Mouse (Mus musculus) midbrain, embryonic 15.5 days (tissue): Measurements from ENCODE around the gene Olfr47. TPM values are rescaled to one million over a fixed set of nuclear protein-coding genes. Genes with fewer than 3 reads are reported as not detected.

Source experiments
- ATAC-seq: fragments of 200-750 bp; cut with Nextera tagmentation; replicated peaks from 2 replicates; pipeline ENCODE4 v1.8.0; 2017; ENCODE audit warnings: moderate TSS enrichment
- H3K27ac ChIP-seq: fragments of 300-500 bp; sonication (generic); 2 replicates; pipeline ENCODE4 v1.5.1; 2015; ENCODE audit warnings: mild to moderate bottlenecking, inconsistent platforms
- H3K27me3 ChIP-seq: fragments of 300-500 bp; sonication (generic); replicated peaks from 2 replicates; pipeline ENCODE4 v1.6.1; 2015; ENCODE audit warnings: inconsistent platforms
- H3K36me3 ChIP-seq: fragments of 300-500 bp; sonication (generic); replicated peaks from 2 replicates; pipeline ENCODE4 v1.6.1; 2015; ENCODE audit warnings: inconsistent platforms
- H3K4me1 ChIP-seq: fragments of 300-500 bp; sonication (generic); 2 replicates; pipeline ENCODE4 v1.6.1; 2015; ENCODE audit warnings: inconsistent platforms
- H3K4me2 ChIP-seq: fragments of 300-500 bp; sonication (generic); 2 replicates; pipeline ENCODE4 v1.6.1; 2015; ENCODE audit warnings: inconsistent platforms, mild to moderate bottlenecking, moderate library complexity
- H3K4me3 ChIP-seq: fragments of 300-500 bp; sonication (generic); 2 replicates; pipeline ENCODE4 v1.5.1; 2015; ENCODE audit warnings: mild to moderate bottlenecking, inconsistent platforms
- H3K9ac ChIP-seq: fragments of 300-500 bp; sonication (generic); 2 replicates; pipeline ENCODE4 v1.6.1; 2015; ENCODE audit warnings: mild to moderate bottlenecking, inconsistent platforms
- H3K9me3 ChIP-seq: fragments of 300-500 bp; sonication (generic); 2 replicates; pipeline ENCODE4 v1.6.1; 2016; ENCODE audit warnings: inconsistent platforms
- WGBS: fragments of 180-500 bp; shearing (Covaris S2); methylation state at CpG from one replicate; pipeline ENCODE4 v1.1.7; 2015; ENCODE audit warnings: mixed read lengths; 5-methylcytosine and 5-hydroxymethylcytosine counted together
- polyA plus RNA-seq: library from polyadenylated mRNA; unstranded; fragments of >200 nt; fragmentation: Nextera tagmentation; extraction: Ambion mirVana; gene quantifications from 2 replicates; pipeline ENCODE4 v1.2.1, GENCODE M21; 2015

Gene Olfr47
- polyA plus RNA-seq, 1 experiment from 2014 or later: not detected

- WGBS: 9% methylated on average over 8 of the region's 8 CpGs
- Histone ChIP-seq H3K36me3 (no peaks in the 10 kb centered on the region), H3K9me3 (no peaks in the 10 kb centered on the region), H3K4me1 (peaks cover 9% of the 10 kb centered on the region), H3K27ac (no peak overlapping the region), H3K4me3 (peak overlapping the region; percentile 45; the same call in 1 of the 2 replicates), H3K9ac (no peak overlapping the region), H3K27me3 (peaks cover 21% of the 10 kb centered on the region), H3K4me2 (peak overlapping the region; percentile 86)
- ATAC-seq: 0 out of 2 replicates have a peak, but pooled peaks have one; percentile 38
These were observed 35.0 kb downstream of the Olfr47 start for GRCm38 (mm10) chr6:43266356-43266755.

- Histone ChIP-seq H3K9ac (no peak overlapping the region), H3K4me1 (no peaks in the 10 kb centered on the region)
These were observed 41.3 kb downstream of the Olfr47 start for GRCm38 (mm10) chr6:43272597-43272996.

DNA sequence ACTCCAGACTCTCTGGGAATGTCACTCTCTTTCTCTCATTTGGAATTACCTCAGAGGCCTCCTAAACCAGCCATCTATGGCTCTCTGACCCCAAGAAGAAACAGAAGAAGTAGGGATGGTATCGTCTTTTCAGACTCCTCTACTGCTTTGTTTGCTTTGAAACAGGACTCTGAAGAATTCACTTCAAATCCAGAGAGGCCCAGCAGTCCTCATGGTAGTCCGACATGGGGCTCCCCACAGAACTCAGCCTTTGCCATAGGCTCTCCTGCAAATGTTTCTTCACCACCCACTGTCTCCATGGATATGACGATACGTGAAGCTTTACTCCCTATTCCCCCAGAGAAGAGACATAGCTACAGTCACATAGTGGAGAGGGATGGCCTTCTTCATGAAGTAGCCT, 42.8 kb downstream of the Olfr47 start:
- Histone ChIP-seq H3K9me3 (no peaks in the 10 kb centered on the region), H3K27me3 (no peaks in the 10 kb centered on the region), H3K36me3 (no peaks in the 10 kb centered on the region), H3K4me2 (no peak overlapping the region), H3K9ac (no peak overlapping the region), H3K4me3 (no peak overlapping the region), H3K4me1 (no peaks in the 10 kb centered on the region), H3K27ac (no peak overlapping the region)
- no peak for ATAC-seq
- WGBS: 86% methylated on average over 4 of the region's 4 CpGs

More at GRCm38 (mm10) chr6:43272597-43272996, 41.3 kb downstream of the Olfr47 start:
- Histone ChIP-seq H3K27me3 (no peaks in the 10 kb centered on the region), H3K4me3 (no peak overlapping the region), H3K36me3 (no peaks in the 10 kb centered on the region), H3K27ac (no peak overlapping the region), H3K9me3 (no peaks in the 10 kb centered on the region), H3K4me2 (no peak overlapping the region)
- ATAC-seq: no peak

GRCm38 (mm10) chr6:43278247-43278646, 46.9 kb downstream of the Olfr47 start:
- H3K27ac ChIP-seq: no peak overlapping the region
- no peak overlapping the region for H3K4me3 ChIP-seq
- no peaks in the 10 kb centered on the region for H3K27me3 ChIP-seq
- H3K4me1 ChIP-seq: no peaks in the 10 kb centered on the region
- no peak for ATAC-seq
- no peak overlapping the region for H3K4me2 ChIP-seq
- no peaks in the 10 kb centered on the region for H3K36me3 ChIP-seq
- H3K9ac ChIP-seq: no peak overlapping the region
- H3K9me3 ChIP-seq: no peaks in the 10 kb centered on the region

GRCm38 (mm10) chr6:43280481-43280880, 49.2 kb downstream of the Olfr47 start:
- Histone ChIP-seq H3K36me3 (no peaks in the 10 kb centered on the region), H3K27ac (no peak overlapping the region), H3K9ac (no peak overlapping the region), H3K4me1 (no peaks in the 10 kb centered on the region), H3K4me3 (no peak overlapping the region), H3K27me3 (no peaks in the 10 kb centered on the region), H3K4me2 (no peak overlapping the region), H3K9me3 (no peaks in the 10 kb centered on the region)
- WGBS: 96% methylated on average over 5 of the region's 5 CpGs
- no peak for ATAC-seq

Other genes starting within 250 kb of the Olfr47 start
- gene Olfr441, start 125.2 kb upstream of the Olfr47 start, polyA plus RNA-seq: not detected in 2 replicates
- gene Olfr237-ps1, start 85.0 kb upstream of the Olfr47 start, polyA plus RNA-seq: not detected in 2 replicates
- gene Olfr437, start 68.2 kb upstream of the Olfr47 start, polyA plus RNA-seq: not detected in 2 replicates
- not detected in 2 replicates for gene Olfr13, start 59.4 kb upstream of the Olfr47 start, polyA plus RNA-seq
- gene Olfr435, start 34.4 kb upstream of the Olfr47 start, polyA plus RNA-seq: not detected in 2 replicates
- not detected in 2 replicates for gene Olfr434, start 18.5 kb upstream of the Olfr47 start, polyA plus RNA-seq
- gene Arhgef5, start 34.1 kb downstream of the Olfr47 start, polyA plus RNA-seq: 2.5 and 3.0 TPM in 2 replicates
- not detected in 2 replicates for gene Nobox, start 78.0 kb downstream of the Olfr47 start, polyA plus RNA-seq